In the genomic region with DNA sequence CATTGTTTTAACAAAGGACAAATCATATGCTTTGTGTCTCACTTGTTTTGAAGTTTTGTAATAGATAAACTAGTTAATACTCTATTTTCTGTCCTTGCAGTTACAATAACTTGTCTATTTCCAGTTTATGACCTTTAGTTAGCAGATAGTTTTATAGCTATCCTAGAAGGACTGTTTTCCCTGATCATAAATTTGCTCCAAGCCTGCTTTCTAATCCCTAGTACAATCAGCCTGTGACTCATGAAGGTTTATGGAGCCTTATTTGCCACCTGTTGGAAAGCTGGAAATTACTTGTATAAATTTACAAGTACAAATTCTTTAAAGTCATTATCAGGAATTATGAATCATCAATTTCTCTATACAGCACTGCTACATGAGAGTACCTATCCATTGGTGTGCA, we compare ENCODE assay signal across 17 mouse cellular contexts.
"Had no signal": no experiment of that assay in that cellular context is flagged by ENCODE, and none has a peak within 500 bp of the region (broad histone marks: within the 10 kb centered on the region; RNA-seq: fewer than 3 reads in every experiment).

No protein-coding gene starts in this region.

- H3K27me3 ChIP-seq: midbrain, embryonic 12.5 days; neural tube, embryonic 13.5 days; neural tube, embryonic 15.5 days had no signal

- H3K27ac ChIP-seq: midbrain, embryonic 10.5 days; midbrain, embryonic 12.5 days; neural tube, embryonic 13.5 days; neural tube, embryonic 15.5 days had no signal

- H3K9me3 ChIP-seq: midbrain, embryonic 10.5 days; midbrain, embryonic 12.5 days; neural tube, embryonic 13.5 days; neural tube, embryonic 15.5 days had no signal

- H3K4me2 ChIP-seq: lung, embryonic 14.5 days; midbrain, embryonic 12.5 days; neural tube, embryonic 13.5 days; neural tube, embryonic 15.5 days had no signal

- H3K36me3 ChIP-seq: midbrain, embryonic 10.5 days; midbrain, embryonic 12.5 days; neural tube, embryonic 13.5 days; neural tube, embryonic 15.5 days had no signal

- H3K9ac ChIP-seq: lung, embryonic 14.5 days; midbrain, embryonic 12.5 days; neural tube, embryonic 13.5 days; neural tube, embryonic 15.5 days had no signal

- ATAC-seq: midbrain, embryonic 16.5 days had no signal

- H3K4me1 ChIP-seq: midbrain, embryonic 10.5 days; midbrain, embryonic 12.5 days; neural tube, embryonic 13.5 days; neural tube, embryonic 15.5 days had no signal

- DNase-seq: lung, adult 18-20 months; lung, embryonic 14.5 days; lung, postnatal 10 days; lung, postnatal 4 days; midbrain, embryonic 14.5 days; retina, postnatal 1 day; right cerebral cortex, adult 18-20 months; right cerebral cortex, postnatal 14 days; thymus, adult 18-20 months; thymus, postnatal 14 days; thymus, postnatal 36 days had no signal

- H3K4me3 ChIP-seq: midbrain, embryonic 10.5 days; midbrain, embryonic 12.5 days; myocyte; neural tube, embryonic 13.5 days; neural tube, embryonic 15.5 days had no signal
